Mouse (Mus musculus) forebrain, embryonic 11.5 days (tissue): ENCODE data around the gene Sec24d. TPM values are rescaled to one million over a fixed set of nuclear protein-coding genes. Genes with fewer than 3 reads are reported as not detected.

Experiments used
- ATAC-seq: fragments of 200-750 bp; cut with Nextera tagmentation; replicated peaks from 2 replicates; pipeline ENCODE4 v1.8.0; 2017; ENCODE audit warnings: moderate TSS enrichment; ENCODE audit not compliant: low FRiP score
- DNase-seq: peaks from one replicate; pipeline ENCODE4 v3.0.0-alpha.2; 2017; ENCODE audit warnings: low spot score
- H3K27ac ChIP-seq: fragments of 300-500 bp; sonication (generic); 2 replicates; pipeline ENCODE4 v1.5.1; 2014; ENCODE audit warnings: low read depth, low read length
- H3K27me3 ChIP-seq: fragments of 300-500 bp; sonication (generic); 2 replicates; pipeline ENCODE4 v1.6.1; 2014; ENCODE audit warnings: mild to moderate bottlenecking, low read length, mixed read lengths; ENCODE audit not compliant: control insufficient read depth, insufficient read depth
- H3K36me3 ChIP-seq: fragments of 300-500 bp; sonication (generic); 2 replicates; pipeline ENCODE4 v1.6.1; 2014; ENCODE audit warnings: mild to moderate bottlenecking, low read length, moderate library complexity, mixed read lengths; ENCODE audit not compliant: control insufficient read depth, insufficient read depth
- H3K4me1 ChIP-seq: fragments of 300-500 bp; sonication (generic); replicated peaks from 2 replicates; pipeline ENCODE4 v1.6.1; 2014; ENCODE audit warnings: low read length, mixed read lengths; ENCODE audit not compliant: control insufficient read depth, insufficient read depth
- H3K4me2 ChIP-seq: fragments of 300-500 bp; sonication (generic); 2 replicates; pipeline ENCODE4 v1.6.1; 2014; ENCODE audit warnings: low read depth, mild to moderate bottlenecking, low read length, moderate library complexity, mixed read lengths; ENCODE audit not compliant: severe bottlenecking
- H3K4me3 ChIP-seq: fragments of 300-500 bp; sonication (generic); 2 replicates; pipeline ENCODE4 v1.5.1; 2014; ENCODE audit warnings: low read depth, low read length
- H3K9ac ChIP-seq: fragments of 300-500 bp; sonication (generic); 2 replicates; pipeline ENCODE4 v1.6.1; 2014; ENCODE audit warnings: low read length
- H3K9me3 ChIP-seq: fragments of 300-500 bp; sonication (generic); 2 replicates; pipeline ENCODE4 v1.6.1; 2016; ENCODE audit warnings: low read length, mixed read lengths; ENCODE audit not compliant: control insufficient read depth
- WGBS: fragments of 180-500 bp; shearing (Covaris S2); extraction: QIAGEN DNeasy Blood & Tissue Kit; methylation state at CpG from one replicate; pipeline ENCODE4 v1.1.7; 2014; 5-methylcytosine and 5-hydroxymethylcytosine counted together
- polyA plus RNA-seq: library from polyadenylated mRNA; unstranded; fragments of >200 nt; fragmentation: Nextera tagmentation; extraction: Ambion mirVana; gene quantifications from 2 replicates; pipeline ENCODE4 v1.2.1, GENCODE M21; 2014

The Sec24d gene
- polyA plus RNA-seq, 1 experiment from 2014 or later, result 18.2 TPM

GRCm38 (mm10) chr3:123309141-123309540 lies 41.9 kb downstream of the Sec24d start:
- no peaks in the 10 kb centered on the region for H3K4me1 ChIP-seq
- WGBS, result 79% methylated on average over 6 of the region's 6 CpGs
- no peaks in the 10 kb centered on the region for H3K9me3 ChIP-seq
- H3K27ac ChIP-seq, result no peak overlapping the region
- H3K4me2 ChIP-seq, result no peak overlapping the region
- H3K9ac ChIP-seq, result no peak overlapping the region
- ATAC-seq (no peak), DNase-seq (no peak)
- H3K4me3 ChIP-seq, result no peak overlapping the region
- no peaks in the 10 kb centered on the region for H3K27me3 ChIP-seq
- H3K36me3 ChIP-seq, result no peaks in the 10 kb centered on the region

GRCm38 (mm10) chr3:123312477-123313062 lies 45.3 kb downstream of the Sec24d start:
- no peaks in the 10 kb centered on the region for H3K9me3 ChIP-seq
- H3K4me1 ChIP-seq, result no peaks in the 10 kb centered on the region
- no peak overlapping the region for H3K4me3 ChIP-seq
- no peaks in the 10 kb centered on the region for H3K36me3 ChIP-seq
- 91% methylated on average over 9 of the region's 9 CpGs for WGBS
- H3K4me2 ChIP-seq, result no peak overlapping the region
- H3K27me3 ChIP-seq, result no peaks in the 10 kb centered on the region
- H3K9ac ChIP-seq, result no peak overlapping the region
- ATAC-seq, result no peak
- no peak for DNase-seq
- no peak overlapping the region for H3K27ac ChIP-seq

- H3K9ac ChIP-seq, result no peak overlapping the region
- no peak for ATAC-seq
- no peak for DNase-seq
- no peak overlapping the region for H3K4me2 ChIP-seq
- no peaks in the 10 kb centered on the region for H3K36me3 ChIP-seq
- H3K4me3 ChIP-seq, result no peak overlapping the region
- no peaks in the 10 kb centered on the region for H3K27me3 ChIP-seq
- 80% methylated on average over 5 of the region's 5 CpGs for WGBS
- H3K27ac ChIP-seq, result no peak overlapping the region
- H3K9me3 ChIP-seq, result no peaks in the 10 kb centered on the region
- H3K4me1 ChIP-seq, result no peaks in the 10 kb centered on the region
Observed at GRCm38 (mm10) chr3:123313477-123313876, 46.2 kb downstream of the Sec24d start.

GRCm38 (mm10) chr3:123313920-123314614 lies 46.8 kb downstream of the Sec24d start:
- 23% methylated on average over 12 of the region's 12 CpGs for WGBS
- H3K36me3 ChIP-seq, result no peaks in the 10 kb centered on the region
- H3K4me3 ChIP-seq, result no peak overlapping the region
- no peaks in the 10 kb centered on the region for H3K27me3 ChIP-seq
- H3K9ac ChIP-seq, result no peak overlapping the region
- H3K27ac ChIP-seq, result no peak overlapping the region
- ATAC-seq (no peak), DNase-seq (no peak)
- H3K4me1 ChIP-seq, result no peaks in the 10 kb centered on the region
- H3K9me3 ChIP-seq, result no peaks in the 10 kb centered on the region
- H3K4me2 ChIP-seq, result no peak overlapping the region

- DNase-seq (no peak), ATAC-seq (no peak)
- no peak overlapping the region for H3K4me3 ChIP-seq
- H3K36me3 ChIP-seq, result no peaks in the 10 kb centered on the region
- H3K27me3 ChIP-seq, result no peaks in the 10 kb centered on the region
- H3K9ac ChIP-seq, result no peak overlapping the region
- no peak overlapping the region for H3K27ac ChIP-seq
- no peak overlapping the region for H3K4me2 ChIP-seq
- 83% methylated on average over 6 of the region's 6 CpGs for WGBS
- H3K4me1 ChIP-seq, result no peaks in the 10 kb centered on the region
- no peaks in the 10 kb centered on the region for H3K9me3 ChIP-seq
Observed at GRCm38 (mm10) chr3:123316066-123316465, 48.8 kb downstream of the Sec24d start.

- Histone ChIP-seq H3K4me1 (no peaks in the 10 kb centered on the region), H3K27me3 (no peaks in the 10 kb centered on the region), H3K27ac (no peak overlapping the region), H3K9me3 (no peaks in the 10 kb centered on the region), H3K4me2 (no peak overlapping the region), H3K9ac (no peak overlapping the region), H3K36me3 (no peaks in the 10 kb centered on the region), H3K4me3 (no peak overlapping the region)
- WGBS, result 84% methylated on average over 9 of the region's 9 CpGs
- ATAC-seq (no peak), DNase-seq (no peak)
Observed at GRCm38 (mm10) chr3:123317081-123317480, 49.8 kb downstream of the Sec24d start.

GRCm38 (mm10) chr3:123320341-123320740 lies 53.1 kb downstream of the Sec24d start:
- H3K9me3 ChIP-seq, result no peaks in the 10 kb centered on the region
- H3K4me2 ChIP-seq, result no peak overlapping the region
- no peaks in the 10 kb centered on the region for H3K4me1 ChIP-seq
- H3K27me3 ChIP-seq, result no peaks in the 10 kb centered on the region
- no peak for DNase-seq
- H3K9ac ChIP-seq, result no peak overlapping the region
- no peaks in the 10 kb centered on the region for H3K36me3 ChIP-seq
- no peak overlapping the region for H3K27ac ChIP-seq
- no peak overlapping the region for H3K4me3 ChIP-seq
- no peak for ATAC-seq
- 84% methylated on average over 9 of the region's 9 CpGs for WGBS

GRCm38 (mm10) chr3:123321612-123322011 lies 54.4 kb downstream of the Sec24d start:
- no peaks in the 10 kb centered on the region for H3K4me1 ChIP-seq
- 83% methylated on average over 6 of the region's 6 CpGs for WGBS
- H3K36me3 ChIP-seq, result no peaks in the 10 kb centered on the region
- DNase-seq, result no peak
- no peak overlapping the region for H3K4me3 ChIP-seq
- peak; percentile 41; the same call in 1 of the 2 replicates for ATAC-seq
- no peaks in the 10 kb centered on the region for H3K27me3 ChIP-seq
- H3K4me2 ChIP-seq, result no peak overlapping the region
- no peak overlapping the region for H3K9ac ChIP-seq
- H3K9me3 ChIP-seq, result no peaks in the 10 kb centered on the region
- H3K27ac ChIP-seq, result no peak overlapping the region

- no peaks in the 10 kb centered on the region for H3K4me1 ChIP-seq
- no peaks in the 10 kb centered on the region for H3K27me3 ChIP-seq
- H3K4me2 ChIP-seq, result no peak overlapping the region
- H3K9me3 ChIP-seq, result no peaks in the 10 kb centered on the region
- WGBS, result 20% methylated on average over 1 of the region's 1 CpGs
- ATAC-seq (peak; percentile 53; the same call in 1 of the 2 replicates), DNase-seq (no peak)
- no peaks in the 10 kb centered on the region for H3K36me3 ChIP-seq
- H3K9ac ChIP-seq, result no peak overlapping the region
- no peak overlapping the region for H3K4me3 ChIP-seq
- H3K27ac ChIP-seq, result no peak overlapping the region
Observed at GRCm38 (mm10) chr3:123322147-123322546, 54.9 kb downstream of the Sec24d start.
